Mouse (Mus musculus) embryo, embryonic 11.5 days (tissue): ENCODE results near the gene Fev.

Source experiments
- DNase-seq: peaks from one replicate; pipeline ENCODE4 v3.0.0-alpha.2; 2012; ENCODE audit warnings: low read depth, low spot score

Fev gene

GRCm38 (mm10) chr1:74885369-74886042, at the start of gene Fev:
Fev (minus strand) TSS chr1:74885419.
- no peak for DNase-seq

DNA sequence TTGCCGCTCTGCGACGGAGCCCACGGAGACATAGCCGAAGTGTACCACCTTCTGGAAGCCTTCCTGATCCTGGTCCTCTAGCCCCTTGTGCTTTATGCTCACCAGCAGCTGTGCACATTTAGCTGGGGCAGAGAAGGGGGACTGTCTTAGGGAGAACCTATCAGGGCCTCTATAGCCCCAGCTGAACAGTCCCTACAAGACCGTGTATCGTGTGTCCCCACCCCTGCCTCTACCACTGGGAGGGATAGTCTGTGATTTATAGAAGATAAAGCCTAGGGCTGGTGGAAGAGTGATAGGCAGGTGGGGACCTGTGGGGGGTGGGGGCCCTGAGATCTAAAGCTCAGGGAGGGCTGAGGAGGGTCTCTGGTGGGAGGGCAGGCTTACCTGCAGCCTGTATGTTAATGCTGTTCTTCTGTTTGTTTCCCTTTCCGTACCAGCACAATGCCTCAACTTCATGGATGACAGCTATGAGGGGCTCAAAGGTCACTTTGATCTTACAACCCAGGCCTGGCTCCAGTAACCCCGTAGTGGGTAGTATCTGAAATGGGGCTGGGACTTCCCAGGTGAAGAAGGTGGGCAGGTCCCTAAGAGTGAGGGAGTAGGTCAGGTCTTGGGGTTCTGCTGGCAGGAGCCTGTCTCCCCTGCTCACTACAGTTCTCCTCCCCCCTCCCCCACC, 42.5 kb upstream of the Fev start:
- DNase-seq: no peak

GRCm38 (mm10) chr1:74926721-74927120, 41.5 kb upstream of the Fev start:
- no peak for DNase-seq

GRCm38 (mm10) chr1:74924464-74924863, 39.2 kb upstream of the Fev start:
- no peak for DNase-seq

GRCm38 (mm10) chr1:74915706-74916105, 30.5 kb upstream of the Fev start:
- DNase-seq: no peak

DNA sequence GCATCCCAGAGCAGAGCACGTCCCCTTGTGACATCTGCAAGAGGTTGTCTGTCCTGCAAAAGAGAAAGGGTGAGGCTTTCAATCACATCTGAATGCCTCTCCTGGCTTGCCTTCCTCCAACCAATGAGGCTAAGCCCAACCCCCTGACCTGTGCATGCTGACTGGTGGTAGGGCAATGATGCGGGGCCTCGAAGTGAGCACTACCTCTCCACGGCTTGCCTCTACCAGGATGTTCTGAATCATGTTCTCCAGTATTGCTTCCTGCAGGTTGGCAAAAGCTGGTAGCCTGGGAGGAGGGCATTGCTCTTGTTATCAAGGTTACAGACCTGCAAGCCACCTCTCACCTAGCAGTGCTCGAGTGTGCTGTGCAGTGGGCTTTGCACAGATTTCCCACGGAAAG, 17.0 kb upstream of the Fev start:
- DNase-seq: no peak

DNA sequence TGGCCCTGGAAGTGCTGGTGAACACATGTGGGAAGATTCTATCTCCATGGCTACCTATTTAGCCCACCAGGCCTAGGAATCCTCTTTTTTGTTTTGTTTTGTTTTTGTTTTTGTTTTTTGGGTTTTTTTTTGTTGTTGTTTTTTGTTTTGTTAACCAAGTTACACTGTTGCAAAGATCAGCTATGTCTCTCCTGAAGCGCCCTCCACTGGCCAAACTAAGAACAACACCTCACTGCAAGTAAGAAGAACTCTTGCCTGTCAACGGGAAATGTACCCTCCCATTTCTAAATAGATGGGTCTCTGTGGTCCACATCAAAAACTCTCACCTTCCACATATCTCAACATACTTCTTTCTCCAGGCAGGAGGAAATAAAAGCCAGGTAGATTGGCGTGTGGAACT, 16.5 kb upstream of the Fev start:
- peak; percentile 38 for DNase-seq

DNA sequence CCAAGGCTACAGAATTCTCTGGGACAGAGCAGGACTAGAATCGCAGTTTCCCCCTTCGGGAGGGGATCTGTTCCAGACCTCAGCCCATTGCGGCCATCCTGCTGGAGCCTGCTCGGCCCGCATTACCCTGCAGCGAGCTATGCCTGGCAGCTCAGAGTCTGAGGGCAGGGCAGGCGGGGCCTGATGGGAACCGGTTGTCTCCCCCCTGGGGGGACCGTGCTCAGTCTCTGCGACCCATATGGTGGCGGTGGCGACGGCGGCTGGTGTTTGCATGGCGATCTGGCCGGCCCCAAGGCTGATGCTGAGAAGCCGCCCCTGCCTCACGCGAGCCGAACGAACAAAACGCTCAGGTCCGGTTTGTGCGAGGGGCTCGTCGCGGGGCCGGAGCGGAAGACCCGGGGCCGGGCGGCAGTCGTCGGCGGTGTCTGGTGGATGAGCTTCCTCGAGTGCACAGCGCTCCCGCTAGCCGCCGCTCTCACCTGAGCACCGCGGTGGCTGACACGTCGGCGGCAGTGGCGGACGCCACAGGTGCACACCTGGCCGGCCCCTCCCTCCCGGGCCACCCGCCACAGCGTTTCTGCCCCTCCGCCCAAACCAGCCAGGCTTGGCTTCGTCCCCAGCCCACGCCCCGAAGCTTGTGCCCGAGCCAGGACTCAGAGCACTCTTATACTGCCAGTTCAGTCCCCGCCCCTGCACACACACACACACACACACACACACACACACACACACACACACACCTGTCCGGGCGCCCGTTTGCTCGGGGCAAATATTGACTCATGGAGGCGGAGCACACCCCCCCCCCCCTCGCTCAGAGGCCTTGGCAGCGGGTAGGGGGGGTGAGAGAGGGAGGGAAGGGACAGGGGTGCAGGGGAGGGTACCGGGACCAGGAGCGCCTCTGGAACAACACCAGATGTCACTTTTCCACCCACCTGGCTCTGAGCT, 15.4 kb upstream of the Fev start:
- no peak for DNase-seq

GRCm38 (mm10) chr1:74898656-74899431, 13.6 kb upstream of the Fev start:
- DNase-seq: no peak

DNA sequence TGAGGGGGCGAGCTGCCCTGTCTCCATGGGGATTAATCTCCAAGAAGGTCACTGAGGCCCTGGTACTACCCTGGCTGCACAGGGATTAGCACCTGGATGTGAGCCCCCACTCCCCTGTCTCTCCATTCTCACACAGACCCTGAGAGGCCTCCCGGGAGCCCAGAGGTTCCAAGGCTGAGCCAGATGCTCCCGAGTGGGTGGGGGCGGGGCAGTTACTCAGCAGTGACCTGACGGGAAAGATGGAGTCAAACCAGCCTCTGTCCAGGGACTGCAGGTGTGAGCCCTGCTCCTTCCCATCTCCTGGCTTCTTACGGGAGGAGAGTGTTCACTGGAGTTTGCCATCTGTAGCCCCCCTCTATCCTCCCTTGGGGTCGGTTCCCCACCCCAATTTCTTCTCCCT, 12.8 kb upstream of the Fev start:
- DNase-seq: no peak

DNA sequence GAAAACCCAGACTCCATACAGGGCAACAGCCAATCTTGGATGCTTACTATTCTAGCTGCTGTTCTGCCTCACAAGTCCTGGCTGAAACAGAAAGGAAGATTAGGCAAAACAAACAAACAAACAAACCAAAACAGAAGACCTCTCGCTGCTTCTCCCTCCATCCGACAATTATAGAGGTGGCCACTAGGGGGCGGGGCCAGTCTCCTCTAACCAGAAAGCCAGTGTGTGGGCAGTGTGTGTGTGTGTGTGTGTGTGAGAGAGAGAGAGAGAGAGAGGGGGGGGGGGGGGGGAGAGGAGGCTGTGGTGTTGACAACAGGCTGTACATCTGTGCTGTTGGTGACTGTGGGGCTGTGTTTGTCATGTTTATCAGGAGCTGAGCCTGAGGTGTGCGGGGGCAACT, 9.7 kb upstream of the Fev start:
- no peak for DNase-seq

GRCm38 (mm10) chr1:74893134-74893855, 8.1 kb upstream of the Fev start, which contains the start of gene Cryba2:
Cryba2 (minus strand) TSS chr1:74893143.
- peak; percentile 58 for DNase-seq

- no peak for DNase-seq
These were observed 7.3 kb upstream of the Fev start for GRCm38 (mm10) chr1:74892351-74893133.

DNA sequence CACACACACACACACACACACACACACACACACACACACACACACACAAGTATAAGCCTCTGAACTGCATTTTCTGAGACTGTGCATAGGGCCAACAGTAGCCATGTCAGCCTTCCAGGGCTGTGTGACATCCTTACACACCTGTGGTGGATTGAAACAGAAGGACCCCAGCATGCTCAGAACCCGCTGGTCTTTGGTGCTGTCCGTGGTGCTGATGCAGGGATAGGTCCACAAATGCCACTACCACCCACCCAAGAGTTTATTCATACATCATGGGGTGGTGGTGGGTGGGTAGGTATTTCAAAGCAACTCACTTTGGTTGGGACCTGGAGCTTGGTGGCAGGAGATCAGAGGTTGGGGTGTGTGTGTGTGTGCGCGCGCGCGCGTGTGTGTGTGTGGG, 6.3 kb upstream of the Fev start:
- peak; percentile 57 for DNase-seq

- no peak for DNase-seq
These were observed 750 bp downstream of the Fev start for GRCm38 (mm10) chr1:74884196-74885141.

DNA sequence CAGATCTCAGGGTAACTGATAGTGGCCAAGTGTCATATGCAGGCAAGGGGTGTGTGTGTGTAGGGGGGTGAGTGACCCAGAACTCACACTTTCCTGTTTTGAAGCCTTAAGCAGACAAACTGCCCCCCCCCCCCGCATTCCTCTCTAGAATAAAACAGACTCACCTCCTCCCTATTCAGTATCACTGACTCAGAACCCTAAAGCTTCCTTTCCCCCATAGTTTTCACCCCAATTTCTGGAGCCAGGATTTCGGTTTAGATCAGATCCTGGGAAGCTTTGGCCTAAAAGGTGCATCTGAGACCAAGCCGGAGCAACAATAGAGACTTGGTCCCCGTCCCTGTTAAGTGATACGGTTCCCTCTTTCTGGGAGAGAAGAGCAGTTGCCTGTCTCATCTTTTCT, 1.8 kb downstream of the Fev start:
- DNase-seq: no peak

DNA sequence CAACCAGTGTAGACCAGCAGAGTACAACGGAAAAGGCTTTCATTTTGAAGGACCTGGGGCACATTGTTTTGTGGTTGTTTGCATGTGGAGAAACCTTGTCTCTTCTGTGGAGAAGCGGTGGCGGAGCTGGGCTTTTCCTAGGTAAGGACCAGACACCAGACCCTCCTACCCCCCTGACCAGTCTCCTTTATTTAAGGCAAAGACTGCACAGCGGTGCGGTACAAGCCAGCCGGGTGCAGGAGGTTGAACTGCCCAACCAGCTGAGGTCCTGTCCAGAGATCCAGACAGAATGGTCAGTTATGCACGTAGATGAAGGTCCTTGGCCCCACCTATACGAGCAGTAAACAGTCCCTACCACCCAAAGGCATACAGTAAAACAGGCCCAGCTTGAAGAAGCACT, 2.4 kb downstream of the Fev start:
- no peak for DNase-seq

DNA sequence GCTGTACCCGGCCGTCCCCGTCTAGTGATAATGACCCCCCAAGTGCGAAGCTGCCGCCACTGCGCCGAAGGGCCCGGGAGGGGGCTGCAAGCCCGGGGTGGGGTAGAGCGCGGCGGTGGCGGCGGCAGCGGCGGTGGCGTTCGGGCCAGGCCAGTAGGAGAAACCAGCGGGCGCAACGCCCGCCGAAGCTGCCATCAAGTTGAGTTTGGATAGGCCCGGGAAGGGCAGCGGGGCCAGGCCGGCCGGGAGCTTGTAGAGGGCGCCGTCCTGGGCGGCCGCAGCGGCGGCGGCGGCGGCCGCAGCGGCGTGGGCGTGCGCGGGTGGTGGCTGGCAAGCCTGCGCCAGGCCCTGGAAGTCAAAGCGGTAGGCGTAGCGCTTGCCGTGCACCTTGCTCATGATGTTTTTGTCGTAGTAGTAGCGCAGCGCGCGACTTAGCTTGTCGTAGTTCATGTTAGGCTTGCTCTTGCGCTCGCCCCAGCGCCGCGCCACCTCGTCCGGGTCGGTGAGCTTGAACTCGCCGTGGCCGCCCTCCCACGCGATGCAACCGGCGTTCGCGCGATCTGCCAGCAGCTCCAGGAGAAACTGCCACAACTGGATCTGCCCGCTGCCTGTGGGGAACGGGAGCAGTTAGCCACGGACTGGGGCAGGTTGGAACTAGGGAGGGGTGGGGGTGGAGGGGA, 3.0 kb downstream of the Fev start:
- no peak for DNase-seq
